Mouse (Mus musculus) v-Abl transformed pro-B cells (cell line): ENCODE results near the gene Stard9.

ENCODE experiments used
- in situ Hi-C, 2 experiments: fragments of 400-800 bp; cut with MboI; formaldehyde crosslinking; loops; one replicate each; pipeline ENCODE4 v1.15.1; 2025; ENCODE audit not compliant: unreplicated experiment in 2 of 2

Stard9 gene

GRCm38 (mm10) chr2:120718496-120718895 is 89.6 kb downstream of the Stard9 start:
- in situ Hi-C loops: loop anchor here in 1 of 2 experiments (10.0 kb wide), 1 partner anchor 146 kb away; no protein-coding TSS in a partner anchor

GRCm38 (mm10) chr2:120720821-120721220 is 91.9 kb downstream of the Stard9 start:
- in situ Hi-C loops: loop anchor here in 1 of 2 experiments (10.0 kb wide), 1 partner anchor 134 kb away; the partner anchor contains the start of genes Cdan1 and Ttbk2

- in situ Hi-C loops: loop anchor here in 1 of 2 experiments (10.0 kb wide), 1 partner anchor 133 kb away; the partner anchor contains the start of genes Cdan1 and Ttbk2
Measured at GRCm38 (mm10) chr2:120721911-120722310, 93.0 kb downstream of the Stard9 start.

GRCm38 (mm10) chr2:120722491-120722890 is 93.6 kb downstream of the Stard9 start:
- in situ Hi-C loops: loop anchor here in 1 of 2 experiments (10.0 kb wide), 1 partner anchor 132 kb away; the partner anchor contains the start of genes Cdan1 and Ttbk2

- in situ Hi-C loops: loop anchor here in 1 of 2 experiments (10.0 kb wide), 1 partner anchor 131 kb away; the partner anchor contains the start of genes Cdan1 and Ttbk2
Measured at GRCm38 (mm10) chr2:120723621-120724020, 94.7 kb downstream of the Stard9 start.

GRCm38 (mm10) chr2:120724176-120724575 is 95.3 kb downstream of the Stard9 start:
- in situ Hi-C loops: loop anchor here in 1 of 2 experiments (10.0 kb wide), 1 partner anchor 131 kb away; the partner anchor contains the start of genes Cdan1 and Ttbk2

- in situ Hi-C loops: loop anchor here in 1 of 2 experiments (10.0 kb wide), 1 partner anchor 125 kb away; the partner anchor contains the start of genes Cdan1 and Ttbk2
Measured at GRCm38 (mm10) chr2:120729775-120730585, 101.1 kb downstream of the Stard9 start.

- in situ Hi-C loops: no loop called here
Measured at GRCm38 (mm10) chr2:120730639-120731166, 101.8 kb downstream of the Stard9 start.

- in situ Hi-C loops: no loop called here
Measured at GRCm38 (mm10) chr2:120731167-120731862, 102.4 kb downstream of the Stard9 start.

- in situ Hi-C loops: no loop called here
Measured at GRCm38 (mm10) chr2:120731877-120732530, 103.1 kb downstream of the Stard9 start.

GRCm38 (mm10) chr2:120745496-120745895 is 116.6 kb downstream of the Stard9 start:
- in situ Hi-C loops: no loop called here

GRCm38 (mm10) chr2:120748041-120748440 is 119.1 kb downstream of the Stard9 start:
- in situ Hi-C loops: no loop called here

- in situ Hi-C loops: no loop called here
Measured at GRCm38 (mm10) chr2:120761922-120762321, 133.0 kb downstream of the Stard9 start.

GRCm38 (mm10) chr2:120770265-120770935 is 141.5 kb downstream of the Stard9 start:
- in situ Hi-C loops: no loop called here
